Mouse (Mus musculus) stomach, embryonic 16.5 days (tissue): Measurements from ENCODE around the gene Tenm4. TPM values are rescaled to one million over a fixed set of nuclear protein-coding genes. Genes with fewer than 3 reads are reported as not detected.
A peak's percentile ranks its signal among the peaks of the same experiment; 100 is the strongest.

Experiments
- ATAC-seq: fragments of 200-750 bp; cut with Nextera tagmentation; 2 replicates; pipeline ENCODE4 v1.8.0; 2017; ENCODE audit warnings: moderate number of reproducible peaks, moderate TSS enrichment; ENCODE audit not compliant: insufficient read depth, low FRiP score
- H3K27ac ChIP-seq: fragments of 300-500 bp; sonication (generic); 2 replicates; pipeline ENCODE4 v1.5.1; 2014; ENCODE audit warnings: low read length
- H3K27me3 ChIP-seq: fragments of 300-500 bp; sonication (generic); 2 replicates; pipeline ENCODE4 v1.6.1; 2014; ENCODE audit warnings: low read length, control low read depth, mixed read lengths; ENCODE audit not compliant: control insufficient read depth, insufficient read depth
- H3K36me3 ChIP-seq: fragments of 300-500 bp; sonication (generic); 2 replicates; pipeline ENCODE4 v1.6.1; 2014; ENCODE audit warnings: low read length; ENCODE audit not compliant: control insufficient read depth, insufficient read depth
- H3K4me1 ChIP-seq: fragments of 300-500 bp; sonication (generic); 2 replicates; pipeline ENCODE4 v1.6.1; 2014; ENCODE audit warnings: low read length, control low read depth, mixed read lengths; ENCODE audit not compliant: control insufficient read depth, insufficient read depth
- H3K4me2 ChIP-seq: fragments of 300-500 bp; sonication (generic); 2 replicates; pipeline ENCODE4 v1.6.1; 2014; ENCODE audit warnings: low read depth, low read length, mixed read lengths
- H3K4me3 ChIP-seq: fragments of 300-500 bp; sonication (generic); replicated peaks from 2 replicates; pipeline ENCODE4 v1.5.1; 2014; ENCODE audit warnings: mild to moderate bottlenecking, low read length
- H3K9ac ChIP-seq: fragments of 300-500 bp; sonication (generic); 2 replicates; pipeline ENCODE4 v1.6.1; 2014; ENCODE audit warnings: low read length
- H3K9me3 ChIP-seq: fragments of 300-500 bp; sonication (generic); replicated peaks from 2 replicates; pipeline ENCODE4 v1.6.1; 2016; ENCODE audit warnings: low read length, control low read depth; ENCODE audit not compliant: control insufficient read depth
- WGBS: fragments of 180-500 bp; shearing (Covaris S2); extraction: QIAGEN DNeasy Blood & Tissue Kit; methylation state at CpG from one replicate; pipeline ENCODE4 v1.1.7; 2014; 5-methylcytosine and 5-hydroxymethylcytosine counted together
- polyA plus RNA-seq: library from polyadenylated mRNA; unstranded; fragments of >200 nt; fragmentation: Nextera tagmentation; extraction: Ambion mirVana; gene quantifications from 2 replicates; pipeline ENCODE4 v1.2.1, GENCODE M21; 2015

Gene Tenm4
- polyA plus RNA-seq, 1 experiment from 2014 or later, result 22.7 TPM

DNA sequence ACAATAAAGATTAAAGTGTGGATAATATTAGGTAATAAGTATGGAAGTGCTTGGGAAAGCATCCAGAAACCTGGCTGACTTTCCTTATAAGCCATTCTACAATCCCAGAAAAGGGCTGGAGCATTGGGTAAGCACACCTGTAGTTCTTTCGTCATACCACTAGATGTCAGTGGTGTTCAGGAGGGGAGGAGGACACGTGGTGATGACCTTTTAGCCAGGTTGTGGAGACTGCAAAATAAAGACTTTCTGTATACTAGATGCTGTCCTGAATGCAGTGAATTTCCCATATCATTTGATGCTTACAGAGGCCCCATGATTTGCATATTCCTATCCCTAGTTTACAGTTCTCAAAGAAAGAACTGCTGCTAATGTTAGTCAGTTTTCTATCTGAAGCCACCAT, 348.2 kb downstream of the Tenm4 start:
- Histone ChIP-seq H3K27ac (no peak overlapping the region), H3K4me1 (peaks cover 10% of the 10 kb centered on the region; the same call in 1 of the 2 replicates), H3K4me3 (no peak overlapping the region), H3K36me3 (no peaks in the 10 kb centered on the region), H3K27me3 (no peaks in the 10 kb centered on the region), H3K9ac (no peak overlapping the region), H3K4me2 (no peak overlapping the region), H3K9me3 (no peaks in the 10 kb centered on the region)
- no peak for ATAC-seq
- 4% methylated on average over 2 of the region's 2 CpGs for WGBS

DNA sequence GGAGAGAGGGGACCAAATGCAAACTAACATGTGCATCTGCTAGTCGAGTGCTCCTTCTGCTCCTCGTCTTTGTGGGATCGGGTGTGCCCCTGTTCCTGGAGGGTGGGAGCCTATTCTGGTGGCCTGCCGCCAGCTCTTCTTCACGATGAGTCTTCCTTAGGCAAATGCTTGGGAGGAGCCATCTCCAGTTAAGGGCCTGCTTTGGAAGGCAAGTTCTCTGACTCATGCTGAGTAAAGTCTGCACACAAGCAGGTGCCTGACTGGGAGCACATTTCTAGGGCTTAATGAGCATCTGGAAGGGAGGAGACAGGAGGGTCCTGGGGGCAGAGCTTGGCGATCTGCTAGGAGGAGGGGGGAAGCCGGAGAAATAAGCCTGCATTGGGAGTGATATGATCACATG, 350.9 kb downstream of the Tenm4 start:
- Histone ChIP-seq H3K27me3 (no peaks in the 10 kb centered on the region), H3K36me3 (no peaks in the 10 kb centered on the region), H3K4me1 (peaks cover 19% of the 10 kb centered on the region), H3K9me3 (no peaks in the 10 kb centered on the region), H3K9ac (no peak overlapping the region), H3K4me2 (no peak overlapping the region), H3K27ac (peak overlapping the region; percentile 16; the same call in 1 of the 2 replicates), H3K4me3 (no peak overlapping the region)
- WGBS, result 57% methylated on average over 7 of the region's 7 CpGs
- ATAC-seq, result no peak; the same call in 1 of the 2 replicates

DNA sequence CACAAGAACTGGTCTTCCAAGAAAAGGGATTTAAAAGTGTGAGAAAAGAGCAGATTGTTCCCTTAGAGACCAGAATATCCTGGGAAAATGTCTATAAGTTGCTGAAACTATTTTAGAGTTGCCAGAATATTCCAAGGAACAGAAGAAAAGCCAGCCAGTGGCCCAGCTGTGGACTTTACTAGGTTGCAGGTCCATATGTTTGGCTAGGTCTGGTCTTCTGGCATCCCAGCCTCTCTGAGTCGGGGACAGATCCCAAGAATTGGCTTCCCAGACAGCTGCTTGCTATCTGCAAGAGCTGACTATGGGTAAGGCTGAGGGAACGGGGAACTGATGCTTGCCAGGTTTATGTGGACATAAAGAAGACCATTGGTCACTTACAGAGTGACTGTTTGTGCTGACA, 352.6 kb downstream of the Tenm4 start:
- Histone ChIP-seq H3K36me3 (no peaks in the 10 kb centered on the region), H3K4me3 (no peak overlapping the region), H3K27me3 (no peaks in the 10 kb centered on the region), H3K27ac (0 out of 2 replicates have a peak overlapping the region, but pooled peaks have one; percentile 50), H3K9me3 (no peaks in the 10 kb centered on the region), H3K4me2 (no peak overlapping the region), H3K4me1 (peaks cover 19% of the 10 kb centered on the region), H3K9ac (no peak overlapping the region)
- 44% methylated on average over 2 of the region's 2 CpGs for WGBS
- peak; percentile 57; the same call in 1 of the 2 replicates for ATAC-seq

DNA sequence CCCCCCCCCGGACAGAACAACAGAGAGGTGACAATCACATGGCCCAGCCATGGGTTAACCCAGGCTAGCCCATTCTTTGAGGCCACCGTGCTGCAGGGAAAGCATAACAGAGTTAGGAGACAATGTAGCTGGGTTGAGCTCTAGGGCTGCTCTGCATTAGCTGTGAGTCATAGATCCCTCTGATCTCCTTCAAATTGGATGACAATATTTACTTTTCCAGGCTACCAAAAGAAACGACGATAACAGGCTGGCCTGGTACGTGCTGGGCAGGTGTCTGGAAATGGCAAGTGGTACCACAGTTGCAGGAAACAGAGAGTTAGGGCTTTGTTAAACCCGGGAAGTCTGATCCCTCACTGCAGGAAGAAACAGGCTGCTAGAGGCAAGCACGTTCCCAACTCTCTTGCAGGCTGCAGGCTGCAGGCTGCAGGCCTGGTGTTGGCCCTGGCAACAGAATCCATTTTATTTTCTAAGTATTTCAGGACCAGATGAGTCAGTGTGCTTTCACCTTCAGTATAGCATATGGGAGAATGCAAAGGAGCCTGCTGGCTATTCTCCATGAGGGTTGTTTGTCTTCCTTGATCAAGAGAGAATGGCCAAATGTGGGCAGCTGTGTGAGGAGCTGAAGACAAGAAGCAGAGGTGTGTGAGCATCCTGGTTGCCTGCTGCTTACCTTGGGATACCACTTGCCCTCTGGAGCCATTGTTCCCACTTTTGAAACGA, 353.6 kb downstream of the Tenm4 start:
- no peak overlapping the region for H3K9ac ChIP-seq
- 44% methylated on average over 8 of the region's 8 CpGs for WGBS
- ATAC-seq, result peak; percentile 84
- H3K27ac ChIP-seq, result peak overlapping the region; percentile 54
- H3K4me3 ChIP-seq, result no peak overlapping the region
- H3K27me3 ChIP-seq, result no peaks in the 10 kb centered on the region
- no peaks in the 10 kb centered on the region for H3K9me3 ChIP-seq
- H3K4me1 ChIP-seq, result peaks cover 19% of the 10 kb centered on the region
- no peak overlapping the region for H3K4me2 ChIP-seq
- no peaks in the 10 kb centered on the region for H3K36me3 ChIP-seq

DNA sequence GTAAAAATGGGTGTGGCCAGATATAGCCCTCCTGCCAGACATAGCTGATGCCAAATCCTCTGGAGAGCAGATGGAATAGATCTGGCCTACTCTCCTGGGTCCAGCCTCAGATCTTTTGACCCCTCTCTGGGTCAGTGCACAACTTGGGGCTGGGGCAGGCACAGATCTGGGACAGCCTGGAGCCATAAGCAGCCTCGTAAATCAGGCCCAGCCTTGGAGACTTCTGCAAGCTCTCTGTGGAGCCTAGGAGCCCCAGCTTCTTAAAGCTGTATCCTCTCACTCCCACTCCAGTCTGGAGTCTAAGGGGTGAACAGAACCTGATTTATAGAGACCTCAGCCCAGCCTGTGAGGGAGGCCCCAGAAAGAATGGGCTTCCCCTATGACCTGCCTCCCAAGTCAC, 354.3 kb downstream of the Tenm4 start:
- H3K36me3 ChIP-seq, result no peaks in the 10 kb centered on the region
- H3K4me1 ChIP-seq, result peaks cover 19% of the 10 kb centered on the region
- H3K27me3 ChIP-seq, result no peaks in the 10 kb centered on the region
- H3K27ac ChIP-seq, result no peak overlapping the region; the same call in 1 of the 2 replicates
- no peak overlapping the region for H3K9ac ChIP-seq
- 79% methylated on average over 1 of the region's 1 CpGs for WGBS
- ATAC-seq, result no peak
- H3K4me3 ChIP-seq, result no peak overlapping the region
- H3K4me2 ChIP-seq, result no peak overlapping the region
- H3K9me3 ChIP-seq, result no peaks in the 10 kb centered on the region

DNA sequence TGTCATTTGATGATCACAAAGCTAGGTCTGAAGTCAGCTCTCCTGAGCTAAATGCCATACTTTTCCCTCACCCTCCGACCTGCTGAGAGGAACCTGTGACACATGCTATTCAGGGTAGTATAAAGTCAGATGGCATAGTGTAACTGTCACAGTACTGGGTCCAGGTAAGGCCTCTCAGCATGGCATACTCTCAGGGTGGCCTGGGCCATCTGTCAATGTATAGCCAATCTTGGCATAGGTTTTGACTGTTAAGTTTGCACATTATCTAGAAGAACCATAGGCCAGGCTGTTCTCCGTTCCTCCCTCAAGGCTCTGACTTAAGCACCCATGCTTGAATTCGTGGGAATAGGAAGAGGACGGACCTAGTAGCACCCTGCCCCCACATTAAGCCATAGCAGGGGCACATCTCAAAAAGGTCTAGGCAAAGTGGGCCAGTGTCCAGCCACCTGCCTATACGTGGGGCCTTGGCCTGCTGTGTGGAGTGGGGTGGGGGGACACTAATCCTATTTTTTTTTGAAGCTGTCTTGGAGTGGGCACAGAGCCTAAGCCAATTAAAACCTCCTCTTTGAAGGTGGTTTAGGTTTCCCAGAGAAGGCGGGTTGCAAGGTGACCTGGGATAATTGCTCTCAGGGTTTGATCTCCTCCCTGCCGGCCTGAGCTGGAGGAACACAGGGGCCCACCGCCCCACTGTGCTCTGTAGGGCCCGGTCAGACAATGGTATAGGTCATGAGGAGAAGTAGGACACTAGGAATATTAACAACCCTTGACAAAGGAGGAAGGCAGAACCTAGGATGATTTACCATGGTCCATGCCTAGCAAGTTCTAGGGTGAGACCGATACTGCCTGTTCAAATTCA, 359.8 kb downstream of the Tenm4 start:
- WGBS, result 73% methylated on average over 10 of the region's 10 CpGs

DNA sequence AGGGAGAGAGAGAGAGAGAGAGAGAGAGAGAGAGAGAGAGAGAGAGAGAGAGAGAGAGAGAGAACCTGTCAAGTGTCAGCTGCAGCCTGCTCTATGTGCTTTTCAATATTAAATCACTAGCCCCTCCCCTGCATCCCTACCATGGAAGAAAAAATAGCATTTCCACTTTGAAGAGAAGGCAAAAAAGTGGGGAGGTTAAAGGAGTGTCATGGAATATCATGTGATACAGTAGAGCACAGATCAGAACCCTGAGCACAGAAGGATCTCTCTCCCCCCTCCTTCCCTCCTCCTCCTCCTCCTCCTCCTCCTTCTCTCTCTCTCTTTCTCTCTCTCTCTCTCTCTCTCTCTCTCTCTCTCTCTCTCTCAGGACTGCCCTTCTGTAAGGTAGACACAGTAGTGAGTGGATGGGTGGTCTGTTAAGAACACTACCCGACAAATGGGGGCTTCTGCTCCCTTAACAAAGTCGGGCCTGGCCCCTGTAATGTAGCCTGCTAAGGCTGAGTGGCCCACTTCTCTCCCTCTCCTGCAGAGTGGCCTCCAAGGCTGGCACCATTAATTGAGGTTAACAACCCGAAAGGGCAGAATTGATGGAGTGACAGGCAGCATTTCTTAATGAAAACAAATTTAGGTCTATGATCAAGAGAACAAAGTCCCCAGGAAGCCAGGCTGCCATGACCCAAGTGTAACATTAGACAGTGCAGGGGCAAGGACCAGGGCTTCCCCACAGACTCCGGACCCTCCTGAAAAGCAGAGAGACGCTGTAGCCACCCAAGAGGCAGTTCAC, 361.1 kb downstream of the Tenm4 start:
- H3K4me2 ChIP-seq, result no peak overlapping the region
- WGBS, result 40% methylated on average over 5 of the region's 5 CpGs
- peaks cover 3% of the 10 kb centered on the region; the same call in 1 of the 2 replicates for H3K4me1 ChIP-seq
- no peak overlapping the region for H3K9ac ChIP-seq
- no peak overlapping the region for H3K27ac ChIP-seq
- H3K27me3 ChIP-seq, result no peaks in the 10 kb centered on the region
- no peaks in the 10 kb centered on the region for H3K9me3 ChIP-seq
- no peak for ATAC-seq
- no peak overlapping the region for H3K4me3 ChIP-seq
- no peaks in the 10 kb centered on the region for H3K36me3 ChIP-seq

More for the DNA sequence above, 359.8 kb downstream of the Tenm4 start:
- Histone ChIP-seq H3K9me3 (no peaks in the 10 kb centered on the region), H3K36me3 (no peaks in the 10 kb centered on the region), H3K9ac (no peak overlapping the region), H3K4me2 (no peak overlapping the region), H3K27ac (no peak overlapping the region), H3K4me3 (no peak overlapping the region), H3K27me3 (no peaks in the 10 kb centered on the region), H3K4me1 (peaks cover 3% of the 10 kb centered on the region; the same call in 1 of the 2 replicates)
- no peak for ATAC-seq

DNA sequence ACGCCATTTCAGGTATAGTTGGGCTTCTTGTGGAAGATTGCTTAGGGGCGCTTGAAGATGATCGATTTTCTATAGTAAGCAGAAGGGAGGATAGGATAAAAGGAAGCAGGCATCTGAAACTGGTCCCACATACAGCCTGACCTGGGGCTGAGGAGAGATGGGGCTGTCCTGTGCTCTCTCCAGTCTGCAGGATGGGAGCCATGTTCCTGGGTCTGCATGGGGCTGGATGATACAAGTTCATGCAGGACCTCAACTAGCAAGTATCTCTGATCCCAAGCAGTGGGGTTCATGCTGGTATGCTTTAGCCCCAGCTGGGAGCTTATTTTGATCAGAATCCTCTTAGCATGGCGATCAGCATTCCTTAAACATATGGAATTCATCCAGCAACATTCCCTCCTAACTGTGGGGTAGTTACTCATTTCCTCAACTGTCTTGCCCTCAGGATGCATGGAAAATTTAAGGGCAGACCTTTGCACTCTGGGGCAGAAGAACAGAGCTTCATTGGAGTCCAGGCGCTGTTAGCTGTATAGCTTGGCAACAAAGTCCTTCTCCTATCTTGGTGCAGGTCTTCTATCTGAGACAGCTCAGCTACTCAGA, 361.9 kb downstream of the Tenm4 start:
- peaks cover 3% of the 10 kb centered on the region; the same call in 1 of the 2 replicates for H3K4me1 ChIP-seq
- no peak for ATAC-seq
- H3K9me3 ChIP-seq, result no peaks in the 10 kb centered on the region
- H3K4me3 ChIP-seq, result no peak overlapping the region
- H3K27ac ChIP-seq, result no peak overlapping the region
- H3K27me3 ChIP-seq, result no peaks in the 10 kb centered on the region
- 83% methylated on average over 5 of the region's 5 CpGs for WGBS
- no peak overlapping the region for H3K9ac ChIP-seq
- H3K4me2 ChIP-seq, result no peak overlapping the region
- H3K36me3 ChIP-seq, result no peaks in the 10 kb centered on the region
